ENCODE assay signal across 18 mouse cellular contexts in the genomic region with DNA sequence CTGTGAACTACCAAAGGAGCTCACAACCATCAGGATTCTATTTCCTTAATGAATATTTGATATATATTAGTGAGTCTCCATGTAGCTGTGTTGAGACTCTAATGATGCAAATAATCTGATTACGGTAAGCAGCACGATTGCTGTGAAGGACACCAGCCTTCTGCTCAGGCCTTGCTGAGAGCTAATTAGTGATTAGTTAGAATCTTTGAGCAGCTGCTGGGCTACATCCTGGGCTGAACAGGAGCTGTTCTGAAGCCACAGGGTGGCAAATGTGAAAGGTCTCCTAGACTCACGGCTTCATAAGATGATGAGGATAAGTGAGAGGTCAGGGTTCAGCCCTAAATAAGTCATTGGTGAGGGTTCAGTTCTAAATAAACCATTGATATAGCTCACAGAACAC. TPM values are rescaled to one million over a fixed set of nuclear protein-coding genes. Genes with fewer than 3 reads are reported as not detected.
"Had no signal": no experiment of that assay in that cellular context is flagged by ENCODE, and none has a peak within 500 bp of the region (broad histone marks: within the 10 kb centered on the region; RNA-seq: fewer than 3 reads in every experiment).

No protein-coding gene starts in this region.

- H3K27ac ChIP-seq: kidney, postnatal 0 days; limb, embryonic 13.5 days; liver, embryonic 14.5 days; midbrain, embryonic 12.5 days; neural tube, embryonic 12.5 days had no signal

- H3K4me3 ChIP-seq: limb, embryonic 13.5 days; midbrain, embryonic 12.5 days; myocyte; neural tube, embryonic 12.5 days had no signal

- H3K4me1 ChIP-seq: limb, embryonic 13.5 days; neural tube, embryonic 12.5 days had no signal

- DNase-seq: kidney, adult 9 months; kidney, postnatal 36 days; left cerebral cortex, postnatal 4 days; lung, adult 18-20 months; thymus, adult 18-20 months; thymus, postnatal 14 days had no signal

- H3K27me3 ChIP-seq: limb, embryonic 13.5 days; midbrain, embryonic 12.5 days; neural tube, embryonic 12.5 days had no signal

- H3K36me3 ChIP-seq: limb, embryonic 13.5 days; midbrain, embryonic 12.5 days; neural tube, embryonic 12.5 days had no signal

- H3K4me2 ChIP-seq: limb, embryonic 13.5 days; midbrain, embryonic 12.5 days; neural tube, embryonic 12.5 days had no signal

- H3K9me3 ChIP-seq: limb, embryonic 13.5 days; midbrain, embryonic 12.5 days; neural tube, embryonic 12.5 days had no signal

- H3K9ac ChIP-seq: limb, embryonic 13.5 days; liver, embryonic 14.5 days; midbrain, embryonic 12.5 days; neural tube, embryonic 12.5 days had no signal

RNA-seq across cellular contexts. Expression of gene Ckmt2, which starts 29.7 kb away (rescaled TPM):
- total RNA-seq: left cerebral cortex, adult 18-20 months; left cerebral cortex, postnatal 10 days; left cerebral cortex, postnatal 4 days; megakaryocyte-erythroid progenitor cell, adult 5-6 weeks; neutrophil, adult 5-6 weeks had no signal
- polyA plus RNA-seq: limb, embryonic 13.5 days; liver, adult 2 months; liver, embryonic 14.5 days; midbrain, embryonic 12.5 days; neural tube, embryonic 12.5 days; stomach, embryonic 14.5 days had no signal
